Mouse (Mus musculus) spleen, embryonic (tissue): ENCODE measurements around the gene Nbdy.

Experiments used
- CTCF ChIA-PET: fragments of 350-600 bp; sonication (Branson Sonifier 250); formaldehyde crosslinking; loops from one replicate; lab custom pipeline; 2022; lab: Charles Lee

The Nbdy gene

DNA sequence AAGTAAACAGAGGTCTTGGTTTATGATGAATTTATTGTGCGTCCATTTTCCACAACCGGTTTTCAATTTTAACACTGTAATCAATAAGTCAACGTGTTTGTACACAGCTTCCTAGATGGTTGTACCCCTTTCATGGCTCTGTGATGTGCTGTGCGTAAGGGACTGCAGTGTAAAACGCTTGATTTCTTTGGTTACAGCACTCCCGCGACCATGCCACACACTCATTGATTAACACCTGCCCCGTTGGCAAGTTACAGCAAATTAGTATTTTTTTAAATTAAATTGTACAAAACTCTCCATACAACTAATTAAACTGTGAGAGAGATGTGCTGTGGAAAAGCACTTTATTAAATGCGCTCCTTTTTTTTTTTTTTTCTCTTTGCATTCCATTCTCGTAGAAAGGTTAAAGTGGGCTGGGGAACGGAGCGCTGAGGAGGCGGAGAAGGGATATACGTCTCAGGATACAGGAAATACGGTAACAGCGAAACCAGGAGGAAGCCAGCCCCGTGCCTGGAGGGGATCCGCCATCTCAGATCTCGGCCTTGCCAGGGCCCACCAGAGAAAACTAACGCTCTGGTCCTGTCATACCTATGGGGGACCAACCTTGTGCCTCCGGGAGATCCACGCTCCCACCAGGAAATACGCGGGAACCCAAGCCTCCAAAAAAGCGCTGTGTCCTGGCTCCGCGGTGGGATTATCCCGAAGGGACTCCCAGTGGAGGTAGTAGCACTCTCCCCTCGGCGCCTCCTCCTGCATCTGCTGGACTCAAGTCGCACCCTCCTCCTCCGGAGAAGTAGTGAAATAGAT, at the start of gene Nbdy:
TSS of gene Nbdy (plus strand) at position 481 of the 807 bp plus-strand sequence.
- CTCF ChIA-PET = no interaction called here

GRCm38 (mm10) chrX:153695782-153696395, 27.5 kb upstream of the Nbdy start, which contains the start of gene Kctd12b:
Gene Kctd12b (minus strand): TSS chrX:153696391.
- CTCF ChIA-PET = interaction anchor here (0.6 kb wide), 3 partner anchors 114 to 1617 kb away, joined by 3 to 18 read pairs (median 6); no protein-coding TSS in a partner anchor

DNA sequence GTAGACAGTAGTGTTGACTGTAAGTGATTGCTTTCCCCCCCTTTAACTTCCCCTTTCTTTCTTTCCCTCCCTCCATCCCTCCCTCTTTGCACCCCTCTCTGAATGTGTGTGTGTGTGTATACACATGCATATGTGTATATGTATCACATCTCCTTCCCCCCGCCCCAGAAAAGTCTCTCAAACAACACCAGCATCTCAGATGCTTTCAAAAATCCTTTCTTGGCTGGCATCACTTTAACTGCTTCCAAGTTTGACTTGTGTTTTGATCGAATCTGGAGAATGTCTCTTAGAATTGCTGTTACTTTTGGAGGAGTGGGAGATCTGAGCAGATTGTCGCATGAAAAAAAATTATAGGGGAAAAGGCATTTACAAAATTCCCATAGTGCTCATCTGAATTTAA, 22.9 kb upstream of the Nbdy start:
- CTCF ChIA-PET = no interaction called here

- CTCF ChIA-PET = no interaction called here
Observed at GRCm38 (mm10) chrX:153707735-153708134, 15.7 kb upstream of the Nbdy start.

- CTCF ChIA-PET = no interaction called here
Observed at GRCm38 (mm10) chrX:153716716-153717115, 6.7 kb upstream of the Nbdy start.

- CTCF ChIA-PET = no interaction called here
Observed at GRCm38 (mm10) chrX:153719602-153720001, 3.8 kb upstream of the Nbdy start.

- CTCF ChIA-PET = no interaction called here
Observed at GRCm38 (mm10) chrX:153724400-153724799, 1.0 kb downstream of the Nbdy start.

- CTCF ChIA-PET = no interaction called here
Observed at GRCm38 (mm10) chrX:153735697-153736096, 12.3 kb downstream of the Nbdy start.

- CTCF ChIA-PET = no interaction called here
Observed at GRCm38 (mm10) chrX:153742493-153742892, 19.1 kb downstream of the Nbdy start.

GRCm38 (mm10) chrX:153749230-153749629, 25.8 kb downstream of the Nbdy start:
- CTCF ChIA-PET = no interaction called here
